Mouse (Mus musculus) lung, embryonic 16.5 days (tissue): ENCODE results near the gene Col15a1. TPM values are rescaled to one million over a fixed set of nuclear protein-coding genes. Genes with fewer than 3 reads are reported as not detected.

ENCODE experiments used
- ATAC-seq: fragments of 200-750 bp; cut with Nextera tagmentation; 2 replicates; pipeline ENCODE4 v1.8.0; 2017; ENCODE audit warnings: low read depth, mild to moderate bottlenecking, moderate library complexity
- H3K27ac ChIP-seq: fragments of 300-500 bp; sonication (generic); 2 replicates; pipeline ENCODE4 v1.5.1; 2014; ENCODE audit warnings: mild to moderate bottlenecking, control low read depth, low read length
- H3K27me3 ChIP-seq: fragments of 300-500 bp; sonication (generic); 2 replicates; pipeline ENCODE4 v1.6.1; 2014; ENCODE audit warnings: low read depth, low read length, mixed read lengths; ENCODE audit not compliant: control insufficient read depth, insufficient read depth
- H3K36me3 ChIP-seq: fragments of 300-500 bp; sonication (generic); 2 replicates; pipeline ENCODE4 v1.6.1; 2014; ENCODE audit warnings: low read length; ENCODE audit not compliant: control insufficient read depth, insufficient read depth
- H3K4me1 ChIP-seq: fragments of 300-500 bp; sonication (generic); replicated peaks from 2 replicates; pipeline ENCODE4 v1.6.1; 2014; ENCODE audit warnings: low read length, mixed read lengths; ENCODE audit not compliant: control insufficient read depth, insufficient read depth
- H3K4me2 ChIP-seq: fragments of 300-500 bp; sonication (generic); 2 replicates; pipeline ENCODE4 v1.6.1; 2014; ENCODE audit warnings: low read depth, low read length, control low read depth
- H3K4me3 ChIP-seq: fragments of 300-500 bp; sonication (generic); 2 replicates; pipeline ENCODE4 v1.5.1; 2014; ENCODE audit warnings: mild to moderate bottlenecking, low read length, control low read depth
- H3K9ac ChIP-seq: fragments of 300-500 bp; sonication (generic); 2 replicates; pipeline ENCODE4 v1.6.1; 2014; ENCODE audit warnings: low read length, control low read depth
- H3K9me3 ChIP-seq: fragments of 300-500 bp; sonication (generic); 2 replicates; pipeline ENCODE4 v1.6.1; 2016; ENCODE audit warnings: low read length; ENCODE audit not compliant: control insufficient read depth
- WGBS: fragments of 180-500 bp; shearing (Covaris S2); extraction: QIAGEN DNeasy Blood & Tissue Kit; methylation state at CpG from one replicate; pipeline ENCODE4 v1.1.7; 2014; 5-methylcytosine and 5-hydroxymethylcytosine counted together
- polyA plus RNA-seq: library from polyadenylated mRNA; unstranded; fragments of >200 nt; fragmentation: Nextera tagmentation; extraction: Ambion mirVana; gene quantifications from 2 replicates; pipeline ENCODE4 v1.2.1, GENCODE M21; 2015

Gene Col15a1
- polyA plus RNA-seq, 1 experiment from 2014 or later = 31.0 TPM

DNA sequence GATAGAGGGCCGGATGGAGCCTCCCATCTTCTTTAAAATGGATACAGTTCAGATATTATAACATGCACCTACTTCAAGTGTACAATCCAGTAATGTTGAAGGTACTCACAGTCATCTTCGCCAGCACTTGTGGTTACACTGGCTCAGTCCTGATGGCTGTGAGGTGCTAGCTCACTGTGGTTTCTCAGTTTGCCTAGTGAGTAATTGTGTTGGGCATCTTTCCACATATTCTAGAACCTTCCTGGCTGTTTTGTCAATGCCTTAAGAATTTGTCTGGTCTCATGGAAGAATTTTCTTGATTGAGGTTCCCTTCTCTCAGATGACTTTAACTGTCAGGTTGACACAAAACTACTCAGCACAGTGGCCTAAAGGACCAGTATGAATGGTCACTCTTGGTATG, 92.7 kb downstream of the Col15a1 start:
- Histone ChIP-seq H3K9ac (no peak overlapping the region), H3K9me3 (peaks cover 8% of the 10 kb centered on the region; the same call in 1 of the 2 replicates), H3K4me1 (no peaks in the 10 kb centered on the region; the same call in 1 of the 2 replicates), H3K27ac (no peak overlapping the region), H3K36me3 (peaks cover 10% of the 10 kb centered on the region), H3K27me3 (no peaks in the 10 kb centered on the region), H3K4me2 (no peak overlapping the region), H3K4me3 (no peak overlapping the region)
- no peak for ATAC-seq
- WGBS = 80% methylated on average over 2 of the region's 2 CpGs

DNA sequence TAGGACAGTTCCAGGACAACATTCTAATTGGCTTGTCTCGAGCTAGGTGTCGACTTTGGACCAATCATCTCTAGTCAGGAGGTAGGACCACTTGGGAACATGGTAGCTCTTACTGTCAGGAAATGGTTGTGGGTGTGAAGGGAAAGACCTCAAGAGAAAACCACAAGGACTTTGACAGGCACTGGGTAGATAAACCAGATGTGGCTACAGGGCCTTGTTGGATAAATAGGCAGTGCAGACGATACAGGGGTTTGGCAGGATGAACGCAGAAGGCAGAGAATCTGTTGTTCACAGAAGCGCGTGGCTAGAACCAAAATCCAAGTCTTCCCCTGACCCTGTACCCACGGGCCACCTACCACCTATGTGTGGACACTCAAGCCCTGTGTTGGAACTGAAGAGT, 94.6 kb downstream of the Col15a1 start:
- Histone ChIP-seq H3K4me3 (no peak overlapping the region), H3K9me3 (peaks cover 8% of the 10 kb centered on the region; the same call in 1 of the 2 replicates), H3K4me2 (no peak overlapping the region), H3K27ac (no peak overlapping the region; the same call in 1 of the 2 replicates), H3K36me3 (peaks cover 10% of the 10 kb centered on the region), H3K9ac (no peak overlapping the region), H3K27me3 (no peaks in the 10 kb centered on the region), H3K4me1 (no peaks in the 10 kb centered on the region)
- no peak for ATAC-seq
- WGBS = 86% methylated on average over 7 of the region's 7 CpGs

DNA sequence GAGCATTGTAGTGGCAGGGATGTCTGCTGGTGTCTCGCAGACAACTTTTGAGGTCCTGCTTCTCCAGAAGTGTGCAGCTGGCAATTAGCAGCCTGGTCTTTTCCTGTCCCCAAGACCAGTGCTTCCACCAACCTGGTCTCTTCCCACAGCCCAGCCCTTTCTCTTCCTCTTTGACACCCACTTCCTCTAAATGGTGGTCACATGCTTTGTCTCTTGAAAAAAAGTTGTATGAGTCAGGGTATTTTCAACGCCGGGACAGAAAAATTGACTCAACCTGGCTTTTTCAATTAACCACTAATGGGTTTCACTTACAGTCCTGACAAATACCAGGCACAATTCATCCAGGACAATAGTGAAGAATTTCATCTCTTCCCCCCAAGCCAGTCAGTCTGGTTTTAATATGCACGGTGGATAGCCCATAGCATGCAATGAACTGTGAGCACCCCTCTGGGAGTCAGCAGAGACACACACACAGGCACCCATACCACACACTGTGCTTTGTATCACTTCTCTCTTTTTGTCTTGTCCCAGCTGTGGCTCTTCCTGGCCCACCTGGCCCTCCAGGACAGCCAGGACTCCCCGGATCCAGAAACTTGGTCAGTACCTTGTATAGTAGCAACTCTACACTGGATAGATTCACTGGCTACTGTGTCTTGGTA, 95.5 kb downstream of the Col15a1 start:
- Histone ChIP-seq H3K9me3 (peaks cover 8% of the 10 kb centered on the region; the same call in 1 of the 2 replicates), H3K4me1 (no peaks in the 10 kb centered on the region), H3K27me3 (no peaks in the 10 kb centered on the region), H3K4me3 (no peak overlapping the region), H3K27ac (no peak overlapping the region; the same call in 1 of the 2 replicates), H3K4me2 (no peak overlapping the region), H3K9ac (no peak overlapping the region), H3K36me3 (peaks cover 9% of the 10 kb centered on the region)
- ATAC-seq = no peak
- 80% methylated on average over 5 of the region's 5 CpGs for WGBS

DNA sequence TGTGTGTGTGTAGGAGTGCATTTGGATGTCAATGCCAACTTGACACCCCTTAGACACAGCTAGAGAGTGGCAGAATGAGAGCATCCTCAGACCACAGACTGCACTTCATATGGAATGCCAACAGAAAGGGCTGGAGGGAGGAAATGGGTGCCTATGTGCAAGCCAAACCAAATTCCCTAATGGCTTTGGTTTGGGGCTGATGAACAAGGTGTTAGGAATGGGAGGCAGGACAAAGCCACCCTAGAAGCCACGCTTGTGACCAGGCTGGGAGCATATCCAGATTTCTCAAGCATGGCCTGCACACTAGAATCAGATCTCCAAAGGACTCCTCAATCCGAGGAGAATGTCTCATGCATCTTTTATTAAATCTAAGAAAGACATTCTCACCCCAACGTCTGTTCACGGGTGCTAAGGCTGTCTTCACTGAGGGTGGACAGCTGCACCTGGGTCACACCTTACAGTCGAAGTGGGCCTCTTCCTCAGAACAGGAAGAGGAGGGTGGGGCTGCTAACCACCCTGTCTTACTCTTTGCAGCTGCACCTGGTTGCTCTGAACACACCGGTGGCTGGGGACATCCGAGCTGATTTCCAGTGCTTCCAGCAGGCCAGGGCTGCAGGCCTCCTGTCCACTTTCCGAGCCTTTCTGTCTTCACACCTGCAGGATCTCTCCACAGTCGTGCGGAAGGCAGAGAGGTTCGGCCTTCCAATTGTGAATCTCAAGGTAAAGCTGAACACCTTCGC, 102.1 kb downstream of the Col15a1 start:
- Histone ChIP-seq H3K36me3 (no peaks in the 10 kb centered on the region), H3K4me2 (no peak overlapping the region), H3K4me1 (no peaks in the 10 kb centered on the region), H3K4me3 (no peak overlapping the region), H3K9ac (no peak overlapping the region), H3K27me3 (no peaks in the 10 kb centered on the region), H3K9me3 (no peaks in the 10 kb centered on the region), H3K27ac (no peak overlapping the region)
- WGBS = 75% methylated on average over 12 of the region's 12 CpGs
- ATAC-seq = no peak

DNA sequence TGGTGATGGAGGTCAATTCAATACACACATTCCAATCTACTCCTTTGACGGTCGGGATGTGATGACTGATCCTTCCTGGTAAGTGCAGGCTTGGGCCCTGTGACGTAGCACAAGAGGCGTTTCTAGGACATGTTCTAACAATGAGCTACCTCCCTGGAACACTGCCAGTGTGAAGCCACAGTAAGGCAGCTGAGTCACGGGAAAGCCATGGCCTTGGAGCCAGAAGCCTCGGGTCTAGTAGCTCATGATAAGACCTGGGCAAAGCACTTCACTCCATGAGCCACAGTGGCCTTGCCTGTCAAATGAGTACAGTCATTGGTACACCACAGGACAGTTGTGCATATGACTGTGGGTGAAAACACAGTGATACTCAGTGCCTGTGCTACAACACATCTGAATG, 102.9 kb downstream of the Col15a1 start:
- Histone ChIP-seq H3K4me3 (no peak overlapping the region), H3K4me1 (no peaks in the 10 kb centered on the region), H3K9ac (no peak overlapping the region), H3K9me3 (no peaks in the 10 kb centered on the region), H3K36me3 (no peaks in the 10 kb centered on the region), H3K27me3 (no peaks in the 10 kb centered on the region), H3K4me2 (no peak overlapping the region), H3K27ac (no peak overlapping the region)
- ATAC-seq = no peak
- WGBS = 32% methylated on average over 6 of the region's 6 CpGs

DNA sequence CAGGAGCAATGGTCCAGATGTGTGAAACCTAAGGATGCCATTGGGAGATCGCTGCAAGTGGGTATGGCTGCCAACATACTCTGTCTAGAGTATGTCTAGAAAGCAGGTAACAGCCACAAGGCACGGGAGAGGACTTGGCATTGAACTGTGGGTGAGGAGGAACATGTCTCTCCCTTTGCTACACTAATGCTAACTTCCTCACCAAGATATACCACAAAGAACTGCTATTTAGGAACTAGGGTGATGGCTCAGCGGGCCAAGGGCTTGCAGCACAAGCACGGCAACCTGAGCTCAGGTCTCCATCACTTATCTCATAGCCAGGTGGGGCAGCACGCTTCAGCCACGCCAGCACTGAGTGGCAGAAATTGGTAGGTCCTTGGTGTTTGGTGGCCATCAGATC, 103.5 kb downstream of the Col15a1 start:
- ATAC-seq = no peak
- Histone ChIP-seq H3K4me1 (no peaks in the 10 kb centered on the region), H3K4me3 (no peak overlapping the region), H3K9me3 (no peaks in the 10 kb centered on the region), H3K4me2 (no peak overlapping the region), H3K27ac (no peak overlapping the region), H3K9ac (no peak overlapping the region), H3K36me3 (no peaks in the 10 kb centered on the region), H3K27me3 (no peaks in the 10 kb centered on the region)
- 85% methylated on average over 6 of the region's 6 CpGs for WGBS

DNA sequence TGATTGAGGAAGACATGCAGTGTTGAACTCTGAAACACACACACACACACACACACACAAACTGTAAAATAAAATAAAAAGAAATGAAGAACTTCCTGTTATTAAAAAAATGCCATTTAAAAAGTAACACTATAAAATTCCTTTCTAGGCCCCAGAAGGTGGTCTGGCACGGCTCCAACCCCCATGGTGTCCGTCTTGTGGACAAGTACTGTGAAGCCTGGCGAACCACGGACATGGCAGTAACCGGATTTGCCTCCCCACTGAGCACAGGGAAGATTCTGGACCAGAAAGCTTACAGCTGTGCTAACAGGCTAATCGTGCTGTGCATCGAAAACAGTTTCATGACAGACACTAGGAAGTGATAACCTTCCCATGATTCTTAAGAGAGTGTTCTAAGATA, 104.0 kb downstream of the Col15a1 start:
- no peak overlapping the region for H3K9ac ChIP-seq
- ATAC-seq = no peak
- H3K27me3 ChIP-seq = no peaks in the 10 kb centered on the region
- no peaks in the 10 kb centered on the region for H3K4me1 ChIP-seq
- no peaks in the 10 kb centered on the region for H3K36me3 ChIP-seq
- H3K9me3 ChIP-seq = no peaks in the 10 kb centered on the region
- 52% methylated on average over 7 of the region's 7 CpGs for WGBS
- no peak overlapping the region for H3K4me2 ChIP-seq
- H3K4me3 ChIP-seq = no peak overlapping the region
- no peak overlapping the region for H3K27ac ChIP-seq

DNA sequence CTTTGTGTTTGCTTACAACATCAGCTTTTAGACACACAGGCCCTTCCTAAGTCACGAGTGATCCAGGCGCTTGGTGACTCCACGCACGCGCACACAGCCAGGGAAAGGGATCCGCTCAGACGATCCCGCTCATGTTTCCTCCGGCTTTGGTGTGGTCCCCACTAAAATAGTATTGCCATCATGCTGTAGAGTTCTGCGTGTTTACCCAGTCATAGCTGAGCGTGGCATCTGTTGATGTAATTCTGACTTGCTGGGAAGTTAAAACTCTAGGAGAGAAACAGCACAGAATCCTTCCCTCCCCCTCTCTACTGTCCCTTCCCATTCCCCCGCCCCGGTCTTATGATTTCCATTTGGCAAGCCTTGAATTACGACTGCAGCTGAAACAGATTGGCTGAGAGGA, 104.7 kb downstream of the Col15a1 start:
- no peak overlapping the region for H3K4me3 ChIP-seq
- 66% methylated on average over 14 of the region's 14 CpGs for WGBS

DNA sequence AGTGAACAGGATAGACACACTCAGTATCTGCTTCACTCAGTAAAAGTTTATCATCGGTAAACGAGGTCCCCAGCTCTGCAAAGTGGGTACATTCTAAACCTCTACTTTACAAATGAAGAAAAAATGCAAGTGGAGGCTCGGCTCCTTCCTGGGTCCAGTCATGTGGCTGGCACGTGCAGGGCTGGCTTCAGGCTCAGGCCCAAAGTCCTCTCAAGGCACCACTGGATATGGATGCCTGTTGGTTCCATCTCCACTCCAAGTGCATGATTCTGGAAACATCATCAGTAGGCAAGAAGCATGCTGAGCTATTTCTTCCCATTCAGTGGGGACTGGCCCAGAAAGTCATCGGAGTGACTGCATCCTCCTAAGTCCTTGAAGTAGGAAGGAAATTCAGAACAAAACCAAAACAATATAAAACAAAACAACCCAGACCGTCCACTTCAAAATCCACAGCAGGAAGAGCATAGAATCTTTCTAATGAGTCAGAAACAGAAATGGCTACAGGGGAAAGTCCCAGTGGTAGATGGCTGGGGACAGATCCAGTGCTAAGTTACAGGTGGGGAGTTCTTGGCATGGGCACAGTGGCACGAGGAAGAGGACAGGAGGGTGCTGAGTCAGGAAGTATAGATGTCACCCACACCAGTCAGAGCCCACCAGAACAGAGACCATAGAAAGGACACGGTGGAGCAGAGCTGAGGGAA, 105.9 kb downstream of the Col15a1 start:
- no peak for ATAC-seq
- WGBS = 77% methylated on average over 8 of the region's 8 CpGs
- no peak overlapping the region for H3K9ac ChIP-seq

More for the DNA sequence above, 104.7 kb downstream of the Col15a1 start:
- H3K36me3 ChIP-seq = no peaks in the 10 kb centered on the region
- no peak; the same call in 1 of the 2 replicates for ATAC-seq
- no peak overlapping the region for H3K27ac ChIP-seq
- no peaks in the 10 kb centered on the region for H3K9me3 ChIP-seq
- H3K4me2 ChIP-seq = no peak overlapping the region
- H3K4me1 ChIP-seq = no peaks in the 10 kb centered on the region
- no peak overlapping the region for H3K9ac ChIP-seq
- no peaks in the 10 kb centered on the region for H3K27me3 ChIP-seq

More for the DNA sequence above, 105.9 kb downstream of the Col15a1 start:
- H3K4me2 ChIP-seq = no peak overlapping the region
- no peaks in the 10 kb centered on the region for H3K27me3 ChIP-seq
- no peaks in the 10 kb centered on the region for H3K36me3 ChIP-seq
- no peaks in the 10 kb centered on the region; the same call in 1 of the 2 replicates for H3K4me1 ChIP-seq
- no peak overlapping the region for H3K27ac ChIP-seq
- no peak overlapping the region for H3K4me3 ChIP-seq
- H3K9me3 ChIP-seq = no peaks in the 10 kb centered on the region
